Mouse (Mus musculus): ENCODE measurements at regions not wholly inside any gene's neighbourhood (a gene's known extent, or its start where the extent isn't known, plus 50 kb on each side); places are given as distances from the start of the nearest gene placed in this dataset.

DNA sequence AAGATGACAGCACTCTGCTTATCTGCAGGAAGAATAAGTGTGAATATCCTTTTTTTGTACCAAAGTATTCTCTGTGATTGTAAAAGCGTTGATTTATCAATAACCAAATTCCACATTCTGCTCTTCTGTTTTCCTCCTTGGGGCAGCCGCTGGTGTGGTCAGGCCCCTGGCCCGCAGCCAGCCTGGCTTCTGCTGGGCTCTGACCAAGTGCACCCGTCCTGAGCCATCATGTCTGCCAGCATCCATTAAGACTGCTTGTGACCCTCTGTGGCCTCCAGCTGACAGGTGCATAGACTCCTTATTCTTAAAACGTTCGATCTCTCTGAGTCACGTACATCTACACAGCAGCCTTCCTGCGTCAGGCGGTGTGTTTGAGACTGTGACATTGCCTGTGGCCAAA lies 58.9 kb upstream of the Cachd1 start:
- DNase-seq (ENCODE audit: low spot score) (no peak), ATAC-seq (replicated peaks; ENCODE audit: insufficient number of reproducible peaks, low FRiP score, low TSS enrichment, low read depth) (no peak)
- H3K4me2 ChIP-seq (ENCODE audit: low read depth, low read length) = no peak overlapping the region
- no peak overlapping the region for H3K4me3 ChIP-seq (ENCODE audit: low read depth, low read length)
- 91% methylated on average over 9 of the region's 9 CpGs for WGBS
- H3K27me3 ChIP-seq (ENCODE audit: control insufficient read depth, insufficient read depth, low read length) = no peaks in the 10 kb centered on the region
- H3K9me3 ChIP-seq (replicated peaks; ENCODE audit: control insufficient read depth, low read length) = no peaks in the 10 kb centered on the region
- no peaks in the 10 kb centered on the region; the same call in 1 of the 2 replicates for H3K36me3 ChIP-seq (replicated peaks; ENCODE audit: control insufficient read depth, insufficient read depth, low read depth, low read length)
- H3K9ac ChIP-seq (replicated peaks; ENCODE audit: low read length) = no peak overlapping the region
- no peak overlapping the region for H3K27ac ChIP-seq (replicated peaks; ENCODE audit: low read depth, low read length)
- H3K4me1 ChIP-seq (ENCODE audit: control insufficient read depth, insufficient read depth, low read length) = no peaks in the 10 kb centered on the region

DNA sequence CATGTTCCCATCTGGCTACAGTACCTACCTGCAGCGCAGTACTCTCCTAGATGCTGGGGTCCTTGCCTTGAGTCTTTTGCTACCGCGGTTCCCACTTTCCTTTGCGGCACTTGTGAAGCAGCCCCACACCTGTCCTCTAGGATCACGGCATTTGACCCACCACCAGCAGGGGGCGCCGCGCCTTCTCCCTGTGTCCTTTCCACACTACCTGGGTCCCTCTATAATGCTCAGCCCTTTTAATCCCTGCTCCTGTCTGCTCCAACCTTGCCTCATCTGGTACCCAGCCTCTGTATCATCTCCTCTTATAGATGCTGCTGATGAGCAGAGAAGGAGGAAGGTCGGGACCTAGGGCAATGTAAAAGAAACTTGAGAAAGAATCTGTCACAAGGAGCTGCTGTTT lies 53.9 kb upstream of the Cachd1 start:
- DNase-seq (ENCODE audit: low spot score) = peak; percentile 56
- WGBS = 18% methylated on average over 9 of the region's 9 CpGs

DNA sequence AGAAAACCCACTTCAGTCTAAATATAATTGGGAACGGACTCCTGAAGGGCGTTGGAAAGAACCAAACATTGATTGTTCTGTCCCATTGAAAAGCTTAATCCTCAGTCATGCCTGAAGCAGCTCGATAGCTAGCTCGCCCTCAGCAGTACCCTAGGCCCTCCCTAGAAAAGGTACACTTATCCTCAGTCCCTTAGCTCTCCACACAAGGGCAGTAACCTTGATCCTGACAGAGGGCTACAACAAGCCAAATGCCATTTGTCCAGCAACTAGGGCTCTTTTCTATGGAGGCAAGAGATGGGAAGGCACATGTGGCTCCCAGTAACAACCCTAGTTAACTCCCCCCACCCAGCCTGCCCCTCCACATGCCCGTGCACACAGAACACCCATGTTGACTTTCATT lies 53.4 kb upstream of the Cachd1 start:
- DNase-seq (ENCODE audit: low spot score) (no peak), ATAC-seq (replicated peaks; ENCODE audit: insufficient number of reproducible peaks, low FRiP score, low TSS enrichment, low read depth) (no peak)
- Histone ChIP-seq H3K27me3 (ENCODE audit: control insufficient read depth, insufficient read depth, low read length) (no peaks in the 10 kb centered on the region), H3K9ac (replicated peaks; ENCODE audit: low read length) (no peak overlapping the region), H3K4me3 (ENCODE audit: low read depth, low read length) (no peak overlapping the region), H3K9me3 (replicated peaks; ENCODE audit: control insufficient read depth, low read length) (no peaks in the 10 kb centered on the region), H3K27ac (replicated peaks; ENCODE audit: low read depth, low read length) (no peak overlapping the region), H3K4me2 (ENCODE audit: low read depth, low read length) (no peak overlapping the region), H3K36me3 (replicated peaks; ENCODE audit: control insufficient read depth, insufficient read depth, low read depth, low read length) (no peaks in the 10 kb centered on the region; the same call in 1 of the 2 replicates), H3K4me1 (ENCODE audit: control insufficient read depth, insufficient read depth, low read length) (no peaks in the 10 kb centered on the region)
- 66% methylated on average over 5 of the region's 5 CpGs for WGBS

More for the DNA sequence above, 53.9 kb upstream of the Cachd1 start:
- Histone ChIP-seq H3K9ac (replicated peaks; ENCODE audit: low read length) (no peak overlapping the region), H3K27me3 (ENCODE audit: control insufficient read depth, insufficient read depth, low read length) (no peaks in the 10 kb centered on the region), H3K36me3 (replicated peaks; ENCODE audit: control insufficient read depth, insufficient read depth, low read depth, low read length) (no peaks in the 10 kb centered on the region; the same call in 1 of the 2 replicates), H3K27ac (replicated peaks; ENCODE audit: low read depth, low read length) (no peak overlapping the region), H3K9me3 (replicated peaks; ENCODE audit: control insufficient read depth, low read length) (no peaks in the 10 kb centered on the region), H3K4me1 (ENCODE audit: control insufficient read depth, insufficient read depth, low read length) (no peaks in the 10 kb centered on the region), H3K4me2 (ENCODE audit: low read depth, low read length) (no peak overlapping the region), H3K4me3 (ENCODE audit: low read depth, low read length) (no peak overlapping the region)
- no peak for ATAC-seq (replicated peaks; ENCODE audit: insufficient number of reproducible peaks, low FRiP score, low TSS enrichment, low read depth)

DNA sequence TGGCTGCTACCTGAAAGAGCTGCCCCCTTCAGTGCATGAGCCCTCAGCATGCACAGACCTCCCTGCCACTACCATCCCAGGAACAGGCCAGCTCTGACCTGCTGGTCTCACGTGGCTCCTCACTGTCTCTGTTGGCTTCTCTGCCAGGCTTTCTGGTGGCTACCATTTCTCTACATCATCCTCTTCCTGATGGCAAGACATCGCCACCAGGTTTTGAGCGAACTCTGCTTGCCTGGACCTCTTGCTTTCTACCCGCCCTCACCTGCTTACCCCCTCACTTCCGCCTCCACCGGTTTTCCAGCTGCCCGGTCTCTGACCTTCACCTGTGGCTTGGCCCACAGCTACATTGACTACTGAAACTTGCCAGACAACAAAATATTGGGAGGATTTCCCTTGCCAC lies 50.7 kb upstream of the Cachd1 start:
- H3K4me1 ChIP-seq (ENCODE audit: control insufficient read depth, insufficient read depth, low read length) = no peaks in the 10 kb centered on the region
- H3K27ac ChIP-seq (replicated peaks; ENCODE audit: low read depth, low read length) = no peak overlapping the region
- ATAC-seq (replicated peaks; ENCODE audit: insufficient number of reproducible peaks, low FRiP score, low TSS enrichment, low read depth) (no peak), DNase-seq (ENCODE audit: low spot score) (no peak)
- 91% methylated on average over 7 of the region's 7 CpGs for whole genome bisulfite sequencing
- no peak overlapping the region for H3K9ac ChIP-seq (replicated peaks; ENCODE audit: low read length)
- H3K9me3 ChIP-seq (replicated peaks; ENCODE audit: control insufficient read depth, low read length) = no peaks in the 10 kb centered on the region
- H3K36me3 ChIP-seq (replicated peaks; ENCODE audit: control insufficient read depth, insufficient read depth, low read depth, low read length) = no peaks in the 10 kb centered on the region; the same call in 1 of the 2 replicates
- no peak overlapping the region for H3K4me3 ChIP-seq (ENCODE audit: low read depth, low read length)
- H3K4me2 ChIP-seq (ENCODE audit: low read depth, low read length) = no peak overlapping the region
- H3K27me3 ChIP-seq (ENCODE audit: control insufficient read depth, insufficient read depth, low read length) = no peaks in the 10 kb centered on the region

DNA sequence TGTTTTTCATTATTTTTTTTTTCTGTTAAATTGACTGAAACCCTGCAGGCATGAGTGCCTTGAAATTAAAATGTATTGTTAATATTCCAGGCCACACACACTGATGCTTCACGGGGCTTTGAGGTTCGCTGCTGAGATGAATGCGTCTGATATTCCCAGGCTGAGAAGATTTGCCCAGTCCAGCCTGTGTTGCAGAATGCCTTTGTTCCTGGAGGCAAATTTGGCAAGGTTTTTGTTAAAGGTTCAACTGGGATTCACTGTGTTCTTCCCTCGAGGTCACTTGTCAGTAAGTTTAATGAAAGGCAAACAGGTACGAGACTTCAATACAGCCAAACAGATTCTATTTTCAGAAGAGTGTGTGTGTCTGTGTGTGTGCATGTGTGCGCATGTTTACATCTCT lies 50.0 kb upstream of the Cachd1 start:
- Histone ChIP-seq H3K27ac (replicated peaks; ENCODE audit: low read depth, low read length) (no peak overlapping the region), H3K4me2 (ENCODE audit: low read depth, low read length) (no peak overlapping the region), H3K36me3 (replicated peaks; ENCODE audit: control insufficient read depth, insufficient read depth, low read depth, low read length) (no peaks in the 10 kb centered on the region; the same call in 1 of the 2 replicates), H3K4me3 (ENCODE audit: low read depth, low read length) (no peak overlapping the region), H3K4me1 (ENCODE audit: control insufficient read depth, insufficient read depth, low read length) (no peaks in the 10 kb centered on the region), H3K9me3 (replicated peaks; ENCODE audit: control insufficient read depth, low read length) (no peaks in the 10 kb centered on the region), H3K27me3 (ENCODE audit: control insufficient read depth, insufficient read depth, low read length) (no peaks in the 10 kb centered on the region), H3K9ac (replicated peaks; ENCODE audit: low read length) (no peak overlapping the region)
- DNase-seq (ENCODE audit: low spot score) (no peak), ATAC-seq (replicated peaks; ENCODE audit: insufficient number of reproducible peaks, low FRiP score, low TSS enrichment, low read depth) (no peak)
- 69% methylated on average over 6 of the region's 6 CpGs for WGBS
